Mouse (Mus musculus) right cerebral cortex, postnatal 4 days (tissue): ENCODE measurements around the gene H2al1m.
A peak's percentile ranks its signal among the peaks of the same experiment; 100 is the strongest.
"Not testable (repeated sequence)": the region's sequence is repeated elsewhere in the genome, so short reads cannot be mapped to it uniquely, and the experiment has no call there.

Source experiments
- DNase-seq: peaks from one replicate; pipeline ENCODE4 v3.0.0-alpha.2; 2022

The H2al1m gene

DNA sequence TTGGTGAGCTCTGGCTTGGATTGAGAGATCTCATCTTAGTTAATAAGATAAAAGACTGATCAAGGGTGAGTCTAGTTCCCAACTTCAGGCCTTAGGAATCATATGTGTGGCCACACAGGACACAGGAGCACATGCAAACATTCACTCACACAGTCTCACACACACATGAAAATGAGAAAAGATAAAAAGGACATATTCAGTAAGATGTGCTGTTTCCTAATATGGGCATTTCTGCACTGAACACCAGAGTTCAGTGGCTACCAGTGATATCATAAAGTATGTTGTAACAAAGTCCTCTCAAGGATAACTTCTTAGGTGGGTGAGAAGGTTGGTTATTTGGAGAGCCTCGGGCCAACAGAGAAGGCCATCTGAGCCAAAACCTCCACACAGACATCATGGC is at the start of gene H2al1m:
Gene H2al1m, plus strand, starts transcription at position 301 of the 400 bp plus-strand sequence.
- DNase-seq, result not testable (repeated sequence)

GRCm38 (mm10) chrX:9240737-9241591 is 42.6 kb upstream of the H2al1m start:
- no peak for DNase-seq

- peak; percentile 61 for DNase-seq
Observed at GRCm38 (mm10) chrX:9243381-9243864, 40.1 kb upstream of the H2al1m start.

DNA sequence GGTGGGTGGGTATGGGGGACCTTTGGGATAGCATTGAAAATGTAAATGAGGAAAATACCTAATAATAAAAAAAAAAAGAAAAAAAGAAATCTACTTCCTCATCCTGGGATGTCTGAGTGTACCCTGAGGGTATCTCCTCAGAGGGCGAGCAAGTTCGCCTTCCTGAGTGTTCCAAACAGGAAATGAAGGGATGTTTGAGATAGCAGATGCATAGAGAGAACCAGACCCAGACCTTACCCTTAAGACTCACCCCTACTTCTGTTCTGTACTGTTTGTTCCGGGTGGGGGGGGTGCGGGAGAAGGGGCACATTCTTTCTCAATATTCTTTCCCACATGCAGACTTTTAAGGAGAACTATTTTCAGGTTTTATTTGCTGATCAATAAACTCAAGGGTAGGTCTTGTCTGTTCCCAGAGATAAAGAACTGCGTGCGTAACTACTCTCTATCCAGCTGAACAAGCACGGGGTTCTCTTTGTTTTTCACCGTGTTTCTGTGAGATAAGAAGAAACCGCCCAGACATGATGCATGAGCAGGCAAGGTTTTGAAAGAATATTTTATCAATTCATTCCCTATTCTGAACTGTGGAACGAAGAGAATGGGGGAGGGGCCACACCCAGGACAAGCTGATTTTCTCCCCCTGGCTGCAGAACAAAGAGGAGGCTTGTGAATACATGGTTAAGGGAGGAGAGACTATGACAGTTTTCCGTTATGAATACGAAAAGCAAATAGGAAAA is 38.8 kb upstream of the H2al1m start:
- DNase-seq, result peak; percentile 17

DNA sequence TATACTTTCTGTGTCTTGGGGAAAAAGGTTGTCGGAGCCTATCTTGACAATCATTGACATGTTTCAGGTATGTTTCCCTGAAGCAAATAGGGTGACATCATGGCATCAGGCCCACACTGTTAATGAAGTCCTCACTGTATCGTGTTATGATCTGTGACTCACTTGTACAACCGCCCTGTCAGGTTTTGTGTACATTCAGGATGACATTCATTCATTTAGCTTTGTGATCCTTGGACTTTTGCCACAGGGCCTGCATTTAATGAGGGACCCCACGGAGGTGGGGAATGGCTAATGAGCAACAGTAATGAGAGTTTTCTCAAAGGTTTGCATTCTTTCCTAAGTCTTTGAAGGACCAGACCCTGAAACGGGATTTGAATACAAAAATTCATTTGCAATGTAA is 34.7 kb upstream of the H2al1m start:
- no peak for DNase-seq

DNA sequence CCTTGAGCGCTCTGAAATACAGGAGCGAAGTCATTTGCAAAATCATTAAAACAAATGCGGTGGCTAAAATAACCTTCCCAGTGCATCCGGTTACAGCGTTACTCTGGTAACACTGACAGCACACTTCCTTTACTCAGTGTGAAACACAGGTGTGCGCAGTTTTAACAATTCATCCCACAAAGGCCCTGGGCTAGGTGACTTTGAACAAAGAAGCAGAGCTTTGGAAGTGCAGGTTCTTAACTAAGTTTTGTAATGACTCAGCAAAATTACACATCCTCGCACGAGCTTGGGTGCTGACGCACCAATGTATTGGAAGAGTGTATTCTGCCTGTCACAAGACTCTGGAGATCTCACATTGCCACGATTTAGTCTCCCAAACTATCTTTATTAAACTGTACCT is 29.6 kb upstream of the H2al1m start:
- DNase-seq, result no peak

GRCm38 (mm10) chrX:9254901-9255300 is 28.7 kb upstream of the H2al1m start:
- DNase-seq, result no peak

DNA sequence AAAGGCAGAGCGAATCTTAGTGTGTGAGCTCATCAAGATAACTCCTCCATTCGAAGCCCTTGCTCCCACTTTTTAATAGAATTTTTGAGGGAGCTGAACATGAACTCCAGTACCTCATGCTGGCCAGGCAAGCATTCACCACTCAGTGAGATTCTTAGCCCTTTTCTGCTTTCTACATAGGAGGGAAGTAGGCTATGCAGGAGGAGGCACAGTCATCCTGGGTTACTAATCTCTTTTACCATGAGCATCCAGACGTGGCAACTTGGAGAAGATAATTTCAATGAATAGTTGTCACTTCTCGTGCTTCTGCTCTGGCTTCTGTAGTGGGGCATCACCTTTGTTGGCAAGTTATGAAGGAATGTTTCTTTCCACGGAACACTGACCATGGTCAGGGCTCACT is 26.8 kb upstream of the H2al1m start, which contains the start of gene Gm14862:
Gene Gm14862, minus strand, starts transcription at position 134 of the 400 bp plus-strand sequence.
- DNase-seq, result no peak

DNA sequence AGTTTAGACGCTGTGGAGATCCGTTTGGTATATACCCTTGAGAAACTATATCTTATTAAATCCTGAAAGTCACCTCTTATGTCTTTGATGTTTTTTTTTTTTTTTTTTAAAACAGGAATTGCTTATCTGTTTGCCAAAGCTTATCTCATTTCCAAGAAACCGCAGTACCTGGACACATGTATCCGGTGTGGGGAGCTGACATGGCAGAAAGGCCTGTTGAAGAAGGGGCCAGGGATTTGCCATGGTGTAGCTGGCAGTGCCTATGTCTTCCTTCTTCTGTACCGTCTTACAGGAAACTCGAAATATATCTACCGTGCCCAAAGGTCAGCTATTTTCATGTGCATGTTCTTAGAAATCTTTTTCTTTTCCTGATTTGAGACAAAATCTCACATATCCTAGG is 25.7 kb upstream of the H2al1m start:
- DNase-seq, result no peak

- no peak for DNase-seq
Observed at GRCm38 (mm10) chrX:9259267-9259666, 24.3 kb upstream of the H2al1m start.

- DNase-seq, result no peak
Observed at GRCm38 (mm10) chrX:9271112-9271511, 12.5 kb upstream of the H2al1m start.

DNA sequence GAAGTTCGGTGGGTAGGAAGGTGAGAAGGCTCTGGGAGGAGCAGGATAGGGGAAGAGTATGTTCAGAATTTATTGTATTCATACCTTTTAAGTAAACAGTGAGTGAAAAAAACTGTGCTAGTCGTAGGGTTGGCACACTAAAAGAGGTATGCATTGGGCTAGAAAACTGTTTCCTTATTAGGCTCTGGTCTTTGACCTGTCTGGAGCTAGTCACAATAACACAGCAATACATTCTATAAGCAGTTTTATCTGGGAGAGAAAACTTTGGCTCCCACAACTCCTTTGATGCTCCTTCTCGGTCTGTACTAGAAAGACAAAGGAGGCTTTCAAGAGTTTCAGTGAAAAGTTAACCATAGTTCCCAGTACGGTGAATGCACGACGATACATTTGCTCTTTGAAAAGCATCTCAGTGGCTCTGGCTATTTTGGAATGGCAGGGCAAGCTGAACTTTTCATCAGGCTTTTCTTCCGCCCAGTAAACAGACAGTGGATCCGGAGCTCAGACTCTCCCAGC is 11.6 kb upstream of the H2al1m start:
- DNase-seq, result no peak

DNA sequence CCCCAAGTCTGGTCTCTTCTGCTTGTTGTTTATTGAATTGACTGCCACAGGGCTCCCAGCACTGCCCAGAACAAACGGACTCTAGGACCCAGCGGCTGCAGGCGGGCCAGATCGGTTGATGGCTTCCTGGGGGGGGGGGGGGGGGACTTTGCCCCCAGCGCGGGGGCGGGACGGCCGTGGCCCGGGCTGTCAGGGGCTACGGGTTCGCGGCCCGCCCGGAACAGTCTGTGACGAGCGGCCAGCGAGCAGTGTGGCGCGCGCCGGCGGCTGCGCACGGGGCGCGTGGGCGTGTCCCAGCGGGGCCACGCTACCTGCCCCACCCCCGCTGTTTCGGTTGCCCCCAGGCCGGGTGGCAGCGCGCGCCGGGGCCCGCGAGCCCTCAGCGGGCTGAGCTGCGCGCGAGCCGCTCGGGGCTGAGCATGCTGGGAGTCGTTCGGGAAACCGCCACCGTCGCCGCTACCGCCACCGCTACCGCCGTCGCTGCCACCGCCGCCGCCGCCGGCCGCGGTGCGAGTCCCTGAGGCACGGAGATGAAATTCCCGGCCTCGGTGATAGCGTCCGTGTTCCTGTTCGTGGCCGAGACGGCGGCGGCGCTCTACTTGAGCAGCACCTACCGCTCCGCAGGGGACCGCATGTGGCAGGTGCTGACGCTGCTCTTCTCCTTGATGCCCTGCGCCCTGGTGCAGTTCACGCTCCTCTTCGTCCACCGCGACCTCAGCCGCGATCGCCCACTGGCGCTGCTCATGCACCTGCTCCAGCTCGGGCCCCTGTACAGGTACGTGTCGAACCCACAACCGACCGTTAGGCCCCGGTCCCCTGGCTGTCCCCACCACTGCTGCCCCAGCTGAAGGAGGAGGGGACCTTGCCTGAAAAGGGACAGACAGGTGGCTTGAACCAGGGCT is 10.9 kb upstream of the H2al1m start, which contains the start of gene Xk:
Gene Xk, plus strand, starts transcription at position 297 of the 902 bp plus-strand sequence.
- peak; percentile 48 for DNase-seq

DNA sequence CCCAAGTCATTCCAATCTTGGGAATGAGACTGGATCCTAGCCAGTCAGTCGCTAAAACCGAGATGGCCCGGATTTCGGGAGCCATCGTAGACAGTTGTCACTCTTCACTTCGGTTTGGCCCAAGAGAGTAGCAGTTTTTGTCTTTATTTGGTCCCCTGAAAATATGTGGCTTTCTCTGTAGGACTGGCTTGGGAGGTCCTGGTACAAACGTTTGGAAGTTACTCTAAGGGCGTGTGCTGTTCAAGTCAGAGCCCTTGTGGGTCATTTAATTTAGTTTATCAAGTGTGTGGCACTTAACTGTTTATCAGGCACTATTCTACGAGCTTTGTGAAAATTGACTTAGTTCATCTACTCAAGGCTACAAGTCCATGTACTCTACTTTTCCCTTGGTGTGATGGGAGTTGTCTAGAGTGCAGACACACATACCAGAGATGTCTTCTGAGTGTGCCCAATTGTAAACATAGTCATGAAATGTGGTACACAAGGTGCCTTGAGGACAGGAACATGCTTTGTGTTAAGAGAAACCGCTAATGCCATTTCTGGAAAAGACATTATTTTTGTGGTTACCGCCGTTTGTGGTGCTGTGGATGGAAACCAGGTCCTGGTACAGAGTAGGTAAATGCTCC is 10.1 kb upstream of the H2al1m start:
- no peak for DNase-seq

DNA sequence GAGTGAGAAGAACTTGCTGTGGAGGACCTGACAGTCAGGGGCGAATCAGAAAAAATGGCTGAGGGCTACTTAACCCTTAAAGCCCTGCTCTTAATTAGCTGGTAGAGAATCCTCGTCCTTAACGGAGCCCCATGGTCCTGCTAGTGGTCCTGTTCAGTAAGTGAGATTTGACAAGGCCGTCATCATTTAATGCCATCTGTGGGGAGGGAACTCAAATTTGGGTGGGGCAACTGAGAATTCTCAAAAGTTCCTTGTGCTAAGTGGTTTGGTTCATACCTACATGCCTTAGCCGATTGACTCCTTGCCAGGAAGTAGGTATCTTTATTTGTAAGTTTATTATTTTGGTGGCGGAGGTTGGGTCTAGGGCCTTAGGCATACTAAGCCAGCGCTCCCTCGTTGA is 9.2 kb upstream of the H2al1m start:
- DNase-seq, result no peak

DNA sequence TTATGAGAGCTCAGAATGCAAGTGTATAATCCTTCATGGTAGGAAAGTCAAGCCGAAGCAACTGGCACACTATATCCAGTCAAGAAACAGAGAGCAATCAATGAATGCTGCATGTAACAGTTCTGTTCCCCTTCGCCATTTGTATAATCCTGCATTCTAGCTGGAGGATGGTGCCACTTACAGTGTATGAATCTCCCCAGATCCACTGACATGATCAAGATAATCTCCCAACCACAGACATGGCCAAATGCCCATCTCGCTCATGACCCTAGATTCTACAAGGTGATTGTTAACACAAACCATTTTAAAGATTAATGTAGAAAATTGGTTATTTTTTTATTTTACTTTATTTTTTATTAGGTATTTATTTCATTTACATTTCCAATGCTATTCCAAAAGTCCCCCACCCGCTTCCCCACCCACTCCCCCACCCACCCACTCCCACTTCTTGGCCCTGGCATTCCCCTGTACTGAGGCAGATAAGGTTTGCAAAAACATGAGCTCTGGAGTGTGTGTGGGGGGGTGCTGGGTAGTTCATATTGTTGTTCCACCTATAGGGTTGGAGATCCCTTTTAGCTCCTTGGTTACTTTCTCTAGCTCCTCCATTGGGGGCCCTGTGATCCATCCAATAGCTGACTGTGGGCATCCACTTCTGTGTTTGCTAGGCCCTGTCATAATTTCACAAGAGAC is 9.7 kb downstream of the H2al1m start:
- DNase-seq, result not testable (repeated sequence)

DNA sequence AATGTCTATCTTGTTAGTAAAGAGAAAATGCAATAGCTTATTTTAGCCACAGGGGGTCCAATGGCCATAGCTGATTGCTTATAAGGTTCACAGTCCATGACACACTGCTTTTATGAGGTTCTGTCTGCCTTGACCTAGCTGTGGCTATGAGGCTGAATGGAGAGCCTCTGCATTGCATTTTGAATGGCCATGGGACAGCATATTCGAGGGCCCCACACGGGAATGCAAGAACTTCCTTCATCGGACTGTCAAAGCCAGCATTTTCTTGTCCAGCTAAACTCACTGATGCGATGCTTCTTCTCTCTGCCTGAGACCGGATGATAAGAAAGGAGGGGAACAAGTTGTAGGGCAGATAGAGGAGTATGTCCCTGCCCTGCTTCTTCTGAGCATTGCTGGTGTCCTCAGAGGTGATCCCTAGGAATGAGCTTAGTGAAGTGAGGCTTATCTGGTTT is 14.9 kb downstream of the H2al1m start:
- no peak for DNase-seq

GRCm38 (mm10) chrX:9302791-9303190 is 19.2 kb downstream of the H2al1m start:
- DNase-seq, result no peak

- no peak for DNase-seq
Observed at GRCm38 (mm10) chrX:9303455-9303854, 19.9 kb downstream of the H2al1m start.

DNA sequence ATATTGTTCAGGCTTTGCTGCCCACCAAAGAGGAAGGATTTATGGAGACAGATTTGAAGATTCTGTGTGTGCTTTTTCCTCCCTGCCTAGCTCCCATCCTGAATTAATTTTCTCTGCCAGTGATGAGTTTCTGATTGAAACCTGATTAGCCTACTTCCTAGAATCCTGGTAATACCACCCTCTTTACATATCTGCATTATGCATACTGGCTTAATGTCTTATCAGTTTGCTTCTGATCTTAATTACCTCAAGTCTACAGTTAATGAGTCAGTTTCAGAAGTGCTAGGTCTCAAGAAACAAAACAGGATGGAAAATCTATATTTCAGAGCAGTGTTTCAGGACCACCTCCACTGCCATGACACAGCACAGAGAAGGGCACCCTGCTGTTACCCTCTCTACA is 32.9 kb downstream of the H2al1m start:
- not testable (repeated sequence) for DNase-seq

DNA sequence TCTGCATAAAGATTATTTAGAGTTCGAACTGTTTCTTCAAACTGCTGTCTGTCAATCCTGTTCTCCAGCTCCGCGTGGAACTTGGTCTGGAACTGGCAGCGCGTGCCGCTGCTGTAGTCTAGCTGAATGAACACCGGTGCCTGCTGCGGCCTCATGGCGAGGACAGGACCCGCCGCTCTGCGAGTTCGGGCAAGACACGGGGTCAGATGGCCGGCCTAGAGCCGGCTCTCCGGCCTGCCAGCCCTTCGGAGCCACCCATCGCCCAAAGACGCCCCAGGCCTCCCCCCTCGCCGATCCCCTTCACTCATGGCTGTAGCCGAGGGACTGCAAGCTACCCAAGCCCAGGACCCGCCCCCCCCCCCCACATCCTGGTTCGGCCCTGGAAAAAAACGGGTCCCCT is 44.4 kb downstream of the H2al1m start:
- DNase-seq, result not testable (repeated sequence)
